Mouse (Mus musculus) bone marrow macrophage, adult 2 months (primary cell): ENCODE data around the gene Rnf11. TPM values are rescaled to one million over a fixed set of nuclear protein-coding genes. Genes with fewer than 3 reads are reported as not detected.

Experiments used
- H3K27ac ChIP-seq: 2 replicates; pipeline ENCODE4 v1.5.1; 2012; ENCODE audit warnings: low read depth, low read length; ENCODE audit not compliant: insufficient read depth
- H3K4me1 ChIP-seq: 2 replicates; pipeline ENCODE4 v1.6.1; 2012; ENCODE audit warnings: low read length; ENCODE audit not compliant: control insufficient read depth, insufficient read depth
- H3K4me3 ChIP-seq: 2 replicates; pipeline ENCODE4 v1.5.1; 2012; ENCODE audit warnings: mild to moderate bottlenecking, low read length, moderate library complexity; ENCODE audit not compliant: insufficient read depth
- CTCF ChIP-seq: IDR thresholded peaks from 2 replicates; pipeline ENCODE4 v1.5.1; 2012; ENCODE audit warnings: low read depth, mild to moderate bottlenecking, low read length, moderate library complexity
- POLR2A ChIP-seq: IDR thresholded peaks from 2 replicates; pipeline ENCODE4 v1.6.1; 2012; ENCODE audit warnings: mild to moderate bottlenecking, low read depth, low read length, borderline replicate concordance
- polyA plus RNA-seq: library from polyadenylated mRNA; stranded (reverse); fragments of >200 nt; gene quantifications from 2 replicates; pipeline ENCODE4 v1.2.4, GENCODE M21; 2012; ENCODE audit not compliant: missing spikeins, insufficient read depth, insufficient read length

Gene Rnf11
- polyA plus RNA-seq, 1 experiment: 47.8 TPM

GRCm38 (mm10) chr4:109445397-109445796, 39.1 kb downstream of the Rnf11 start:
- Histone ChIP-seq H3K27ac (no peak overlapping the region), H3K4me1 (peaks cover 14% of the 10 kb centered on the region), H3K4me3 (no peak overlapping the region)
- TF ChIP-seq CTCF (no peak), POLR2A (no peak)

- no peak for TF ChIP-seq CTCF
- no peak for TF ChIP-seq POLR2A
- Histone ChIP-seq H3K4me3 (no peak overlapping the region), H3K4me1 (peaks cover 14% of the 10 kb centered on the region), H3K27ac (no peak overlapping the region)
Observed at GRCm38 (mm10) chr4:109444951-109445350, 39.6 kb downstream of the Rnf11 start.

- Histone ChIP-seq H3K27ac (no peak overlapping the region), H3K4me3 (no peak overlapping the region), H3K4me1 (peaks cover 12% of the 10 kb centered on the region)
- TF ChIP-seq POLR2A (no peak), CTCF (no peak)
Observed at GRCm38 (mm10) chr4:109444471-109444870, 40.1 kb downstream of the Rnf11 start.

GRCm38 (mm10) chr4:109442649-109443048, 41.9 kb downstream of the Rnf11 start:
- Histone ChIP-seq H3K4me3 (no peak overlapping the region), H3K4me1 (peaks cover 6% of the 10 kb centered on the region; the same call in 1 of the 2 replicates), H3K27ac (no peak overlapping the region)
- TF ChIP-seq CTCF: no peak
- no peak for TF ChIP-seq POLR2A

- peaks cover 6% of the 10 kb centered on the region; the same call in 1 of the 2 replicates for H3K4me1 ChIP-seq
- no peak overlapping the region for H3K27ac ChIP-seq
- TF ChIP-seq CTCF (no peak), POLR2A (no peak)
Observed at GRCm38 (mm10) chr4:109442126-109442525, 42.4 kb downstream of the Rnf11 start.

GRCm38 (mm10) chr4:109441000-109441399, 43.5 kb downstream of the Rnf11 start:
- TF ChIP-seq CTCF (no peak), POLR2A (no peak)
- no peak overlapping the region for H3K4me3 ChIP-seq
- H3K4me1 ChIP-seq: peaks cover 6% of the 10 kb centered on the region; the same call in 1 of the 2 replicates
- no peak overlapping the region for H3K27ac ChIP-seq

More at GRCm38 (mm10) chr4:109442126-109442525, 42.4 kb downstream of the Rnf11 start:
- H3K4me3 ChIP-seq: no peak overlapping the region

- no peak overlapping the region for H3K27ac ChIP-seq
- no peak for TF ChIP-seq CTCF
- no peak for TF ChIP-seq POLR2A
- H3K4me1 ChIP-seq: peaks cover 2% of the 10 kb centered on the region; the same call in 1 of the 2 replicates
- H3K4me3 ChIP-seq: no peak overlapping the region
Observed at GRCm38 (mm10) chr4:109440381-109440780, 44.1 kb downstream of the Rnf11 start.

- TF ChIP-seq CTCF: no peak
- no peak for TF ChIP-seq POLR2A
- no peaks in the 10 kb centered on the region for H3K4me1 ChIP-seq
- no peak overlapping the region for H3K27ac ChIP-seq
- no peak overlapping the region for H3K4me3 ChIP-seq
Observed at GRCm38 (mm10) chr4:109439825-109440248, 44.7 kb downstream of the Rnf11 start.

- Histone ChIP-seq H3K4me1 (no peaks in the 10 kb centered on the region), H3K4me3 (no peak overlapping the region)
Observed at GRCm38 (mm10) chr4:109439101-109439500, 45.4 kb downstream of the Rnf11 start.

GRCm38 (mm10) chr4:109437913-109438878, 46.3 kb downstream of the Rnf11 start:
- no peak overlapping the region for H3K27ac ChIP-seq
- no peak overlapping the region for H3K4me3 ChIP-seq

More at GRCm38 (mm10) chr4:109439101-109439500, 45.4 kb downstream of the Rnf11 start:
- TF ChIP-seq POLR2A (no peak), CTCF (no peak)
- H3K27ac ChIP-seq: no peak overlapping the region

More at GRCm38 (mm10) chr4:109437913-109438878, 46.3 kb downstream of the Rnf11 start:
- no peak for TF ChIP-seq POLR2A
- TF ChIP-seq CTCF: peak; percentile 91
- H3K4me1 ChIP-seq: no peaks in the 10 kb centered on the region
